10 mouse cellular contexts compared by ENCODE assay signal in genomic region chr2:180218241-180218640, GRCm38 (mm10). TPM values are rescaled to one million over a fixed set of nuclear protein-coding genes. Genes with fewer than 3 reads are reported as not detected.
DNase-seq lines count a peak whose midpoint lies in the region; ATAC-seq and TF ChIP-seq lines count a peak whose summit lies in the region.
"Had no signal": no experiment of that assay in that cellular context is flagged by ENCODE, and none has a peak within 500 bp of the region (broad histone marks: within the 10 kb centered on the region; RNA-seq: fewer than 3 reads in every experiment).

No protein-coding gene starts in this region.

- peaks cover 9% of the 10 kb centered on the region; the same call in 1 of the 2 replicates for H3K36me3 ChIP-seq in heart, adult 2 months (ENCODE audit: control insufficient read depth, insufficient read depth, low read length)
- H3K36me3 ChIP-seq in liver, adult 2 months (ENCODE audit: control insufficient read depth, insufficient read depth, low read length): no peaks in the 10 kb centered on the region
- H3K36me3 ChIP-seq in liver, embryonic 12.5 days: no peaks in the 10 kb centered on the region
- peaks cover 17% of the 10 kb centered on the region; the same call in 1 of the 2 replicates for H3K36me3 ChIP-seq in embryonic facial prominence, embryonic 10.5 days (replicated peaks)
- no peaks in the 10 kb centered on the region for H3K36me3 ChIP-seq in limb, embryonic 11.5 days (ENCODE audit: control insufficient read depth, insufficient read depth, low read length)
- H3K36me3 ChIP-seq: midbrain, embryonic 15.5 days had no signal

- H3K4me2 ChIP-seq in liver, embryonic 12.5 days: no peak overlapping the region
- no peak overlapping the region for H3K4me2 ChIP-seq in limb, embryonic 11.5 days (ENCODE audit: low read depth, severe bottlenecking)
- H3K4me2 ChIP-seq: midbrain, embryonic 15.5 days had no signal

- H3K4me1 ChIP-seq in heart, adult 2 months (ENCODE audit: control insufficient read depth, insufficient read depth, low read length): peaks cover 62% of the 10 kb centered on the region
- peaks cover 11% of the 10 kb centered on the region; the same call in 1 of the 2 replicates for H3K4me1 ChIP-seq in liver, adult 2 months (ENCODE audit: control insufficient read depth, insufficient read depth, low read length)
- H3K4me1 ChIP-seq in liver, embryonic 12.5 days: peaks cover 34% of the 10 kb centered on the region
- peaks cover 80% of the 10 kb centered on the region for H3K4me1 ChIP-seq in embryonic facial prominence, embryonic 10.5 days
- peaks cover 7% of the 10 kb centered on the region for H3K4me1 ChIP-seq in limb, embryonic 11.5 days (ENCODE audit: control insufficient read depth, insufficient read depth, low read length)

- TF ChIP-seq POLR2A in heart, adult 2 months (IDR thresholded peaks at IDR 0.05; ENCODE audit: insufficient read depth, low read depth, low read length): no peak
- TF ChIP-seq POLR2A in liver, adult 2 months (IDR thresholded peaks at IDR 0.05; ENCODE audit: extremely low read depth, insufficient read depth, low read length): no peak

- ATAC-seq in liver, embryonic 12.5 days: no peak
- ATAC-seq in limb, embryonic 11.5 days (ENCODE audit: insufficient number of reproducible peaks, low FRiP score, low TSS enrichment, low read depth): no peak
- ATAC-seq: inflammation-experienced regulatory T-cells, adult 6 months; midbrain, embryonic 15.5 days had no signal

- H3K79me2 ChIP-seq in heart, adult 2 months (replicated peaks; ENCODE audit: control insufficient read depth, insufficient read depth, low read length): no peaks in the 10 kb centered on the region; the same call in none of the 2 replicates
- H3K79me2 ChIP-seq in liver, adult 2 months (ENCODE audit: control insufficient read depth, insufficient read depth, low read length): no peaks in the 10 kb centered on the region

- peak in 1 of 2 experiments; percentile 40 for DNase-seq in heart, adult 2 months
- no peak for DNase-seq in heart, adult 9 months (ENCODE audit: low spot score in 2 of 2)
- no peak for DNase-seq in liver, adult 2 months (ENCODE audit: extremely low read depth, low read depth, low spot score)
- DNase-seq in embryonic facial prominence, embryonic 10.5 days (ENCODE audit: low spot score): no peak
- DNase-seq in limb, embryonic 11.5 days (ENCODE audit: low spot score): no peak
- no peak for DNase-seq in layer of hippocampus, adult 9-10 months (ENCODE audit: low spot score)
- no peak for DNase-seq in right cerebral cortex, adult 18-20 months

- 28% methylated on average over 3 of the region's 3 CpGs for WGBS in heart, adult 2 months
- WGBS in liver, adult 2 months: 58% methylated on average over 3 of the region's 3 CpGs
- 32% methylated on average over 3 of the region's 3 CpGs for whole genome bisulfite sequencing in liver, embryonic 12.5 days (ENCODE audit: insufficient replicate concordance)
- 80% methylated on average over 3 of the region's 3 CpGs for WGBS in embryonic facial prominence, embryonic 10.5 days
- 73% methylated on average over 3 of the region's 3 CpGs for WGBS in limb, embryonic 11.5 days

- peak overlapping the region; percentile 72 for H3K27ac ChIP-seq in heart, adult 2 months
- H3K27ac ChIP-seq in liver, adult 2 months (replicated peaks; ENCODE audit: insufficient read depth, low read depth, low read length): peak overlapping the region; percentile 43
- H3K27ac ChIP-seq in liver, embryonic 12.5 days: no peak overlapping the region
- H3K27ac ChIP-seq in embryonic facial prominence, embryonic 10.5 days (replicated peaks): peak overlapping the region; percentile 75
- 0 out of 2 replicates have a peak overlapping the region, but pooled peaks have one; percentile 30 for H3K27ac ChIP-seq in limb, embryonic 11.5 days (replicated peaks; ENCODE audit: low read depth, low read length)
- H3K27ac ChIP-seq: midbrain, embryonic 15.5 days had no signal

- TF ChIP-seq CTCF in heart, adult 2 months (IDR thresholded peaks at IDR 0.05): no peak
- TF ChIP-seq CTCF in liver, adult 2 months (IDR thresholded peaks at IDR 0.05; ENCODE audit: low read depth, low read length): no peak

- TF ChIP-seq EP300 in heart, adult 2 months (IDR thresholded peaks at IDR 0.05; ENCODE audit: insufficient read depth, low read depth, low read length): 0 out of 2 replicates have a peak, but pooled peaks have one; percentile 8

- H3K9me3 ChIP-seq in liver, embryonic 12.5 days (replicated peaks): no peaks in the 10 kb centered on the region
- no peaks in the 10 kb centered on the region for H3K9me3 ChIP-seq in embryonic facial prominence, embryonic 10.5 days
- H3K9me3 ChIP-seq in limb, embryonic 11.5 days (ENCODE audit: control insufficient read depth, low read length): no peaks in the 10 kb centered on the region
- H3K9me3 ChIP-seq: midbrain, embryonic 15.5 days had no signal

- H3K27me3 ChIP-seq in heart, adult 2 months (ENCODE audit: control insufficient read depth, insufficient read depth, low read length): no peaks in the 10 kb centered on the region
- H3K27me3 ChIP-seq in liver, adult 2 months (ENCODE audit: control insufficient read depth, insufficient read depth, low read length): no peaks in the 10 kb centered on the region
- peaks cover 19% of the 10 kb centered on the region for H3K27me3 ChIP-seq in liver, embryonic 12.5 days (replicated peaks)
- H3K27me3 ChIP-seq in embryonic facial prominence, embryonic 10.5 days (replicated peaks; ENCODE audit: low read depth, poor library complexity, severe bottlenecking): peaks cover 13% of the 10 kb centered on the region
- H3K27me3 ChIP-seq in limb, embryonic 11.5 days (ENCODE audit: control insufficient read depth, insufficient read depth, low read length): peaks cover under 1% of the 10 kb centered on the region; the same call in 1 of the 2 replicates

- peak overlapping the region; percentile 19; the same call in 1 of the 2 replicates for H3K9ac ChIP-seq in heart, adult 2 months (ENCODE audit: low read depth, low read length)
- no peak overlapping the region for H3K9ac ChIP-seq in liver, adult 2 months (ENCODE audit: low read depth, low read length)
- no peak overlapping the region for H3K9ac ChIP-seq in liver, embryonic 12.5 days
- H3K9ac ChIP-seq in limb, embryonic 11.5 days (ENCODE audit: low read length): no peak overlapping the region
- H3K9ac ChIP-seq: midbrain, embryonic 15.5 days had no signal

- no peak overlapping the region for H3K4me3 ChIP-seq in heart, adult 2 months
- H3K4me3 ChIP-seq in liver, adult 2 months (ENCODE audit: insufficient read depth, low read depth, low read length): no peak overlapping the region
- no peak overlapping the region for H3K4me3 ChIP-seq in liver, embryonic 12.5 days
- no peak overlapping the region for H3K4me3 ChIP-seq in embryonic facial prominence, embryonic 10.5 days
- H3K4me3 ChIP-seq in limb, embryonic 11.5 days (ENCODE audit: low read depth, low read length): no peak overlapping the region
- H3K4me3 ChIP-seq: midbrain, embryonic 15.5 days had no signal

- intact Hi-C loops in heart, adult 2 months (cut with DNase I): no loop called here

RNA-seq across cellular contexts. Expression of gene Lama5, which starts 7.4 kb away (rescaled TPM):
- 100 to 1,000 TPM in 1 of 2 experiments, 10 to 100 TPM in 1; 66.3 to 104 TPM for total RNA-seq in heart, adult 2 months (2021)
- polyA plus RNA-seq in heart, adult 2 months (2012; rRNA removed): 83.6 and 109 TPM in 2 replicates
- 0.65 and 0.74 TPM in 2 replicates for total RNA-seq in liver, adult 2 months (2014; rRNA removed)
- polyA plus RNA-seq in liver, adult 2 months (2012; rRNA removed): 1.6 and 4.0 TPM in 2 replicates
- polyA plus RNA-seq in liver, embryonic 12.5 days (2016; fragmentation: Nextera tagmentation; extraction: Ambion mirVana): 4.1 and 4.3 TPM in 2 replicates
- 19.6 and 25.3 TPM in 2 replicates for polyA plus RNA-seq in embryonic facial prominence, embryonic 10.5 days (2016; fragmentation: Nextera tagmentation; extraction: Ambion mirVana)
- polyA plus RNA-seq in limb, embryonic 11.5 days (2014; fragmentation: Nextera tagmentation; extraction: Ambion mirVana): 12.5 and 14.1 TPM in 2 replicates

RNA-seq across cellular contexts. Expression of gene Rps21, which starts 38.9 kb away (rescaled TPM):
- total RNA-seq in heart, adult 2 months (2021): 100 to 1,000 TPM; 506 to 570 TPM
- polyA plus RNA-seq in heart, adult 2 months (2012; rRNA removed): 991 and 1,183 TPM in 2 replicates
- 713 and 1,049 TPM in 2 replicates for total RNA-seq in liver, adult 2 months (2014; rRNA removed)
- polyA plus RNA-seq in liver, adult 2 months (2012; rRNA removed): 880 and 922 TPM in 2 replicates
- polyA plus RNA-seq in liver, embryonic 12.5 days (2016; fragmentation: Nextera tagmentation; extraction: Ambion mirVana): 560 and 561 TPM in 2 replicates
- 569 and 585 TPM in 2 replicates for polyA plus RNA-seq in embryonic facial prominence, embryonic 10.5 days (2016; fragmentation: Nextera tagmentation; extraction: Ambion mirVana)
- 641 and 643 TPM in 2 replicates for polyA plus RNA-seq in limb, embryonic 11.5 days (2014; fragmentation: Nextera tagmentation; extraction: Ambion mirVana)

RNA-seq across cellular contexts. Expression of gene Adrm1, which starts 47.0 kb away (rescaled TPM):
- total RNA-seq in heart, adult 2 months (2021): 10 to 100 TPM; 79.2 to 89.0 TPM
- polyA plus RNA-seq in heart, adult 2 months (2012; rRNA removed): 56.6 and 76.0 TPM in 2 replicates
- total RNA-seq in liver, adult 2 months (2014; rRNA removed): 30.7 and 37.1 TPM in 2 replicates
- 95.4 and 107 TPM in 2 replicates for polyA plus RNA-seq in liver, adult 2 months (2012; rRNA removed)
- polyA plus RNA-seq in liver, embryonic 12.5 days (2016; fragmentation: Nextera tagmentation; extraction: Ambion mirVana): 176 and 189 TPM in 2 replicates
- polyA plus RNA-seq in embryonic facial prominence, embryonic 10.5 days (2016; fragmentation: Nextera tagmentation; extraction: Ambion mirVana): 264 and 272 TPM in 2 replicates
- polyA plus RNA-seq in limb, embryonic 11.5 days (2014; fragmentation: Nextera tagmentation; extraction: Ambion mirVana): 187 and 191 TPM in 2 replicates

RNA-seq across cellular contexts. Expression of gene Cables2, which starts 55.1 kb away (rescaled TPM):
- total RNA-seq in heart, adult 2 months (2021): 10 to 100 TPM; 11.2 to 14.3 TPM
- 17.6 and 26.7 TPM in 2 replicates for polyA plus RNA-seq in heart, adult 2 months (2012; rRNA removed)
- 8.9 and 10.3 TPM in 2 replicates for total RNA-seq in liver, adult 2 months (2014; rRNA removed)
- polyA plus RNA-seq in liver, adult 2 months (2012; rRNA removed): 29.2 and 29.5 TPM in 2 replicates
- 9.6 and 10.4 TPM in 2 replicates for polyA plus RNA-seq in liver, embryonic 12.5 days (2016; fragmentation: Nextera tagmentation; extraction: Ambion mirVana)
- polyA plus RNA-seq in embryonic facial prominence, embryonic 10.5 days (2016; fragmentation: Nextera tagmentation; extraction: Ambion mirVana): 12.7 and 13.2 TPM in 2 replicates
- polyA plus RNA-seq in limb, embryonic 11.5 days (2014; fragmentation: Nextera tagmentation; extraction: Ambion mirVana): 15.8 and 18.0 TPM in 2 replicates
